Mouse (Mus musculus) ovary, postnatal 36 days (tissue): ENCODE measurements around the gene Tln2.

ENCODE experiments used
- DNase-seq: peaks from one replicate; pipeline ENCODE4 v3.0.0; 2022; ENCODE audit warnings: low spot score, mixed read lengths

Tln2 gene

GRCm38 (mm10) chr9:67208420-67208819 lies 351.1 kb downstream of the Tln2 start:
- no peak for DNase-seq

GRCm38 (mm10) chr9:67205175-67205574 lies 354.3 kb downstream of the Tln2 start:
- no peak for DNase-seq

DNA sequence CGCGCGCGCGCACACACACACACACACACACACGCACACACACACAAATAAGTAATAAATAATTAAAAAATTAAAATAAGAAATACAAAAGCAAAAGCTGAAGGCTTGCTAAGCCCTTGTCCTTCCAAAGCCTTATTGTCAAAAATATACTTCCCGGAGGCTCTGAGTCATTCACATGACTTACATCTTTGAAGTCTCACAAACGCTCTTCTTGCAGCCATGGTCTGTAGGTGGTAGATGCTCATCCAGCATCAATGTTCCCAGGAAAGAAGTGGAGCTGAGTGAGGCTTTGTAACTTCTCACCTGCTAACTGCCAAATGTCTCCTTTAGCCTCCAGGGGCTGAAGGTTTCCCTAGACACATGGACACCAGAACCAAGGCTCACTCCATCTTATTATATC lies 362.9 kb downstream of the Tln2 start:
- DNase-seq: no peak

DNA sequence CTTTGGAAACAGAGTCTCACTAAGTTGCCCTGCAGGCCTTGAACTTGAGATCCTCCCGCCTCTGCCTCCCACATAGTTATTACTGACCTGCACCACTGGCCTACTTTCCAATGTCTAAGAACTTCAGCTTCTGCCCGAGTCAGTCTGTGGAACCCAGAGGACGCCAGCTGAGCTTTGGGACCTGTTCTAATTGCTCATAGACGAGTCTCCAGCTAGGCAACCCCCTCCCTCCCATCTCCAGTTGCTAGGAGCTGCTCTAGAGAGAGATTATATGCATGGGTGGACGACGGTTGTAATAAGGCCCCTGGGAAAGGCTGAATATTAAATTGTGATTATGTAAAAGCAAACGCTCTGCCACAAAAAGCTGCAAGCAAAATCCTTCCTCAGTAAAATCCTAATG lies 364.2 kb downstream of the Tln2 start:
- DNase-seq: no peak

DNA sequence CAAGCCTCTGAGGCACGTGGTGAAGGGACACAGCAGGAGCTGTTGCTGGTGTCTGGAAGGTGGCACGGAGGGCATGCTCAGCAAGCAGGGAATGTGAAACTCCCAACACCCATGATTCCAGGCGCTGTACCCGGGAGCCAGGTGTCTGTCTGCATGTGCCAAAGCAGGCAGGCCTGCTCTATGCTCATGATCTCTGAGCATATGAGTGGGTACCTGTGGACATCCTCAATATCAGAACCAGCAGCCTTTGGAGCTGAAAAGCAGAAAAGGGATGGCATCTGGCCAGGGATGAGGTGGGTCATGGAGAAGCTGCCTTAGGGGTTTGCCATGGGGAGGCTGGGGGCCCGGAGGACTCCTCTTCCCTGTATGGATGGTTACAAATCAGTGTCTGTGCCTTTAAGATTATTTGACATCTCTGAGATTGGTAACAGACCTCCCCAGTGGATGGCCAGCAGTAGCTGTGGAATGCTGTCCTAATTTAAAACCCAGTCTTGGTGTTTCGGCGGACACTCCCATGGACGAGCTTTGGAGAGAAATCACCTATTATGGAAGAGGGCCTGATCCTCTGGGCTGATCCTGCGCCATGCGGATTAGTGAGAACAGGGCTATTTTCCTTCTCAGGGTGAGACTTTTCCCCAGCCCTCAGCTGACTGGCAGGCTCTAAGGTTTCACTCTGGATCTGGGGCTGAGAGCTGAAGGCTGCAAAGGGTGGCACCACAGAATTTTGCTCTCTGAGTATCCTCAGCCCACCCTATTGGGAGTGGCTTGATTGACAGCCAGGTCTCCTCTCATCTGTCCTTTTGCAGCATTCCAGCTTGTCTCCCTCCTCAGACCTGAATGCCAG lies 367.8 kb downstream of the Tln2 start:
- DNase-seq: no peak

DNA sequence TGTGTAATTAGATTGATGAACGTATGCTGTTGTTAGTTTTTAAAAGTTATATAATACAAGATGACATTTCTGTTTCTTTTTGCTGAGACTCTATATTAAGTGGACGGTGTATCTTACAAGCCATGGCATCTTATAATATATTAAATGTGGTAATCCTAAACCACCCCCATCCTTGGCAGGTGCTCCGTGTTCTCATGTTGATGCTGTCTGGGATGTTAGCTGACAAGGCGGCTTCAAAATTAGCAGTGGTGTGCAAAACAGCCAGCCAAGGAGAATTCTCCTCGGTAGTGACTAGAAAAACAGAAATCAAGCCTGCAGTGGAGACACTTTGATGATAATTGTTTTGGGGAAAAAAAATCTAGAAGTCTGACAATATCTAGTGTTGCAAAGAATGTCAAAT lies 371.8 kb downstream of the Tln2 start:
- DNase-seq: no peak

GRCm38 (mm10) chr9:67187182-67187581 lies 372.3 kb downstream of the Tln2 start:
- DNase-seq: no peak

DNA sequence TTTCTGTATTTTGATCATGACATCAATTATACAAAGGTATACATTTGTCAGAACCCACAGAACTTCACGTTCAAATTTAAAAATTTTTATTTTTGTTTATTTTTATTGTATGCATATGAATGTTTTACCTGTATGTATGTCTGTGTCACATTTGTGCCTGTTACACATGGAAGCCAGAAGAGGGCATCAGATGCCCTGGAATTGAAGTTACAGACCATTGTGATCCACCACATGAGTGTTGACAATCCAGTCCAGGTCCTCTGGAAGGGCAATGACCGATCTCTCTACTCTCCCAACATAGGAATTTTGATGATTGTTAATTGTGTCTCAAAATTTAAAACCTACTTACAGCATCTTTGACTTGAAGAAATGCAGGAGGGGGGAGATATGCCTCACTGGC lies 374.9 kb downstream of the Tln2 start:
- no peak for DNase-seq

DNA sequence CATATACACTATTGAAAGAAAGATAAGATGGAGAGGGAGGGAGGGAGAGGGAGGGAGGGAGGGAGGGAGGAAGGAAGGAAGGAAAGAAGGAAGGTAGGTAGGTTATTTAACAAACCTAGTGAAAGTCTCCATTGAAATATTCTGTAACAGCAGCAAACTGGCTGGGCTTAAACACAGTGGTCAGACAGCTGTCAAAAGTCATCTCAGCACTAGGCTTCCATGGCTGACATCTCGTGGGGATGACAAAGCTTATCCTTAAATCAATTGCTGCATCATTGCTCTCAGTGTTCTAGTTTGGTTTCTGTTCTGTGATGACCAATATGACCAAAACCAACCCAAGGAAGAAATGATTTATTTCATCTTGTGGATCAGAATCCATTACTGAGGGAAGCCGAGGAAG lies 376.0 kb downstream of the Tln2 start:
- no peak for DNase-seq

GRCm38 (mm10) chr9:67182006-67182405 lies 377.5 kb downstream of the Tln2 start:
- no peak for DNase-seq

DNA sequence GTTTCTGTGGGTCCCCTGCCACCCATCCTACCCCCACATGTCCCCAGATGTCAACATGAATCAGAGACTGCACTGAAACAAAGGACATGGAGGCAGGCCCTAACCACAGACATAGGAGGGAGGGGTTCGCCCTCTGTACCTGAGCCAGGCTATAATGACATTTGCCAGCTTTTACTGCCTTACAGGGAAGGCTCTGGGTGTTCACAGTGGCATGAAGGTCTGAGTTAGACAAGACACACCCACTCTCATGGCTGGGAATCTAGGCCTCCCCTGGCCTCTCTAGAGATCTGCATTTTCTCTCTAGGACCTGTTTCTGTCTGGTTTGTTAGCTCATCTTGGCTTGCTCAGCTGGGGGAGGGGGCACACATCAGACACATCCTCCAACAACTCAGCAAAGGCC lies 380.8 kb downstream of the Tln2 start:
- no peak for DNase-seq

DNA sequence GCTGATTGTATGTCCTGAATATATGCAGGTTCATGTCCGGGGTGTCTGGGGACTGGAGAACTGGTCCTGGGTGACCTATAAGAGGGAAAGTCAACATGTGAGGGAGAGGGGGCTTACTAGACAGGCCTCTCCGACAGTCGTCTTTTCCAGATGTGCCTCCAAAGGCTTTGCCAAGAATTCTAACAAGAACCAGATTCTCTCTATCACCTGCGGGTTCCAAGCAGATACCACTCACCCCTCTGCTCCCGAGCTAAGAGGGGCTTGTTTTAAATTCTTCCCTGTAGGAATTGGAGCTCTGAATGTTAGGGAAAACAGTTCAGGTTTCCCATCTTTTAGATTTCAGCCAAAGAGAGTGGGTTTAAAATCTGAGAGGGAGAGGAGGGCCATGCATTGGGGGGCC lies 381.3 kb downstream of the Tln2 start:
- DNase-seq: no peak

GRCm38 (mm10) chr9:67176073-67176472 lies 383.4 kb downstream of the Tln2 start:
- DNase-seq: no peak

GRCm38 (mm10) chr9:67173816-67174215 lies 385.7 kb downstream of the Tln2 start:
- DNase-seq: no peak

DNA sequence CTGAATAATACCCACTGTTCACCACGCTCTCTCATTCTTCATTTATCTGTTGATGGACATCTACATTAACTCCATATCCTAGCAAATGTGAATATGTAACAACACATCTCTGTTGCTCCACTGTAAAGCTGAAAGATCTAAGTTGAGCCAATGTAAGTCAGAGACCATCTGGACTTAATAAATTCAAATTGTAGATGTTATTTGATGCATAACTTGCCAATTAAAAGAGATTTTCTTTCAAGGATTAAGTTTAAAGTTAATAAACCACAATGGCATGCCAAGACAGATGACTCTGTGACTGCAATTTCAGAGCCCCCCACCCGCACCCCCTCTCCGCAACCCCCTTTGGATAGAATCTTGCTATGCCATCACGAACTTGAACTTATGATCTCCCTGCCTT lies 386.3 kb downstream of the Tln2 start:
- DNase-seq: no peak

GRCm38 (mm10) chr9:67171409-67171808 lies 388.1 kb downstream of the Tln2 start:
- no peak for DNase-seq

GRCm38 (mm10) chr9:67170759-67171158 lies 388.7 kb downstream of the Tln2 start:
- no peak for DNase-seq

DNA sequence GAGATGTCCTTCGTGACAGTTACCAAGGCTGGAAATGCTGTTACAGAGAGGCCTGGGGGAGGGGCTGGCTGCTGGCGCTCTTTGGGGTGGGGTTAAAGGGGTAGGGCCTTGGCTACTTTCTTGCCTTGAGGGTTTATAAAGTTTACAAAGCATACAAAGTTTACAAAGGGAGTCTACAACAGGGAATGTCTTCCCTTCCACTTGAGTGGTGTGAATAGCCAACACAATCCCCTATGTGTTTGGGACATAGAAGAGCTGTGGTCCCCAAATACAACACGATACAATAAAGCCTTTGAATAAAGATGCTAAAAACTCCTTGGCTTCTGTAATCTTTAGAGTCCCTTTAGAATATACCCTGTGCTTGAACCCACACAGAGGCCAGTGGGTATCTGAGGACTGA lies 389.5 kb downstream of the Tln2 start:
- no peak for DNase-seq
